Mouse (Mus musculus) cerebellum, postnatal 14 days (tissue): ENCODE data around the gene Ch25h.

Experiments used
- DNase-seq, 2 experiments: peaks; one replicate each; pipeline ENCODE4 v3.0.0; 2021; ENCODE audit warnings: mixed read lengths in 2 of 2

The Ch25h gene

DNA sequence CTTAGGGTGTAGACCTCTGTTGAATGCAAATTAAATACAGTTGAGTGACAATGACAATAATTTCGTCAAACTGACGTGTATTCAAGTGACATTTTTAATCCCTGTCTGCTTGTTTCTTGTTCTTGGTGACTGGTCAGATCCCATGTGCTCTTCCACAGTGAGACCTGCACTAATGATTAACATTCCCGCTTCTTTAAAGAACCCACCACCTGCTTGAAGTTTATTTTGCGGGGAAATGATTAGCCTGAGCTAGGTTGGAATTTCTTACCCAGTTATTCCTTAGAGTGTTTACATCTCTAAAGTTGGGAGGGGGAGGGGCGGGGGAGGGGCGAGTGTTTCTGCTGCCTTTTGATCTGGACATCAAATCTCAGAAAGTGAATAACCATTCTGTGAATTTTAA, 6.7 kb downstream of the Ch25h start:
- no peak for DNase-seq

DNA sequence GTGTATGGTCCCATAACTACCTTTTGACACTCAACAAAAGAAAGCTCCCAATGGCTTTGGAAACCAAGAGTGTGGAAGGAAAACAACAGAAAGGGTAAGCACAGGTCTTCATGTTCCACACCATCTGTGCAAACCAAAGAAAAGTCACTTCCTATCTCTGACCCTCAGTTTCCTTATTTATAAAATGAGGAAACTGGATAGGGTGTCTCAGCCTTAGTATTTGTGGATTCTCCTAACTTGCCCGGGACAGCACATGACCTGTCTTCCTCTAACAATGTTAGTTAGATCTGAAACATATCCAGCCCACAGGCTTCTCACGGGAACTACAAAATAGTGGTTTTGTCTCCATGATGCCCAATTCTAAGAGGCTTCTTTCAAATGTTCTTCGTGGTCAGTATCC, 10.5 kb downstream of the Ch25h start:
- DNase-seq, result no peak

DNA sequence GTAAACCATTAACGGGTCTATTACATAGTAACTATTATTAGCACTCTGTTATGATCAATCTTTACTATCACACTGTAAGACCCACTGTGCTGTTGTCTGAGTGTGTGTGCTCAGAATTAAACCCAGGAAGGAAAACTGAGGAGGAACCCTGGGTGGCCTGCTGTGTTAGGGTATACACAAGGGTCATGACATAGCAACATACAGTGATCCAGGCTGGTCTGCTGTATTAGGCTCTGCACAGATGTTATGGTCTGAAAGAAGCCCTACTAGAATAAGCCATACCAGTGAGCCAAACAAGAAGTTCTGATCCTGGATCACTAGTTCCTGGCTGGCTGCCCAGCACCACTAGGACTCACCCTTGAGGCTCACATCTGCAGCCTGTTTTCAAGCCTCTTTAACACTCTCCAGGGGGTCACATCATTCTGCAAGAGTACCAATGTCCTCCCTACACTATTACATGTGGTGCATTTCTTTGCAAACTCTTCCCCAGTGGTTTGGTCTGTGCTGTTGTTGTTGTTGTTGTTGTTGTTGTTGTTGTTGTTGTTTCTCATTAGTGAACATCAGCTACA, 13.4 kb downstream of the Ch25h start:
- DNase-seq, result no peak

DNA sequence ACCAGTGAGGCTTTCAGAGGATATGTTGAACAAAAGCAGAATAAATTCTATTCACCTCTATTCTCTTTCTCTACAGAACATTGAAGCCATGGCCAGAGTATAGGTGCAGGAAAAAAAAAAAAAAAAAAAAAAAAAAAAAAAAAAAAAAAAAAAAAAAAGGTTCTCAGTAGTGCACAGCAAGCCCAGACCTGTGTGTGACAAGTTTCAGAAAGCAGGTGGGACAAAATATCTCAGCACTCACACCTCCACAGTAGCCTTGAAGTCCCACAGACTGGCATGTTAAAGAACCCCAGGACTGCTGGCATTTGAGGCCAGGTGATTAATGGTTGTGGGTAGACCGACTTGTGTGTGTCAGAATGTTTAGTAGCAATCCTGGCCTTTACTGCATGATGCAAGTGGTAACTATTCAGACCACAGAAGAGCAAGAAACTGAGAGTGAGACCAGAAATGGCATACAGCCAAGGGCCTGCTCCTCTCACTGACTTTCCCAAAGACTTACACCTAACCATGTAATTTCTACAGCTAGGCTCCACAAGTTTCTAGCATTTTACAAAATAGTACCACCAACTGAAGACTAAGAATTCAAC, 24.1 kb downstream of the Ch25h start:
- DNase-seq, result peak; percentile 4 to 9

DNA sequence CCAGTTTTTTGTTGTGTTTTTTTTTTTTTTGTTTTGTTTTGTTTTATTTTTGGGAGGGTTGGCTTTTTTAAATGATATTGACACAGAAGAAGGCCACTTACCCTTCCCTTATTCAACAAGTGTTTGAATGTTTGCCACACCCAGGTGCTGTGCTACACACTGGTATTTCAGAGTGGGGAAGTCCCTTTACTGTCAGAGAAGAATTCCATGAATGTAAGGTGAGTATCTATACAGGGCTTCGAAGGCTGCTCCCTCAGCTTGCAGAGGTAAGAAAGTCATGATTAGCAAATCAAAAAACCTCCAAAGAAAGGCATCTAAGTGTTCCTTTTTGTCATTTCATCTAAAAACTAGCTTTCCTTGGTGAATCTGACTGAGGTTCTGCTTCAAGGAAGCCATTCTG, 26.1 kb downstream of the Ch25h start:
- no peak for DNase-seq

DNA sequence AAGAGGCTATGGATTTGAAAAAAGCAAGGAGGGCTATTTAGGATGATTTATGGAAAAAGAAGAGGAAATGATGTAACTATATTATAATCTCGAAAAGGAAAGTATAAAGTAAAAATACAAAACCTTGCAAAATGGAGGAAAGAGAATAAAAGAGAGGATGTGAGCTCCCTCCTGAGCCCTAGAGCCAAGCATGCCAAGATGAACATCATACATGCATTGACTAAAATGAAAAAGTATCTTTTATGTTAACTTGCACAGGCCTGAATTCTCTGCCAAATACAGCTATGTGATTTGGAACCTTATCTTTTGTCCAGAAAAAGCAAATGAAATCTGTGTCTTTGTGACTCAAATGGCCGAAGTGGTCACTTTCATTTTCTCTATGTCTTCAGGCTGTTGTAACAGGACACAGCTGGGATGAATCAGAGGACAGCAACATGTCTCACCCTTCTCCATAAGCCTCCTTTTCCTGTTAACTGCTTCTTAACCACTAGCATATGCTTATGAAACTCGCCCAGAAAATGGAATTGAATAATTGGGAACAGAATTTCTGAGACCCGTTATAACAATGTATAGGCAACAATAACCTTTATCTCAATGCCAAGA, 29.5 kb downstream of the Ch25h start:
- no peak for DNase-seq

DNA sequence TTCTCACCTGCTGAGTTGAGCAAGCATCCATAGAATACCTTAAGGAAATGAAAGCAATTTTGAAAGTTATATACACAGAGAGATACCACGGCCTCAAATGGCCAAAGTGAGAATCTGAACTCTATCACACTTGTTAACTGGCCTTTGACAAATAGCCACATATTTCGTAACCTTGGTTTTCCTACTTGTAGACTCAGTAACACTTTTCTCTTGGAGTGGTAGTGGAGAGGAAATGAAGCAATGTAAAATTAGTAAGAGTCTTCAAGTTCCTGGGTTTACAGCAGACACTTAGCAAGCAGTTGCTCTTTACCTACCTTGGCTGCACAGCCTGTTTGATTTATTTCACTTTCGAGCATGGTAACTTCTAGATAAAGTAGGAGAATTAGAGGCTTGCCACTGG, 30.2 kb downstream of the Ch25h start:
- no peak for DNase-seq

DNA sequence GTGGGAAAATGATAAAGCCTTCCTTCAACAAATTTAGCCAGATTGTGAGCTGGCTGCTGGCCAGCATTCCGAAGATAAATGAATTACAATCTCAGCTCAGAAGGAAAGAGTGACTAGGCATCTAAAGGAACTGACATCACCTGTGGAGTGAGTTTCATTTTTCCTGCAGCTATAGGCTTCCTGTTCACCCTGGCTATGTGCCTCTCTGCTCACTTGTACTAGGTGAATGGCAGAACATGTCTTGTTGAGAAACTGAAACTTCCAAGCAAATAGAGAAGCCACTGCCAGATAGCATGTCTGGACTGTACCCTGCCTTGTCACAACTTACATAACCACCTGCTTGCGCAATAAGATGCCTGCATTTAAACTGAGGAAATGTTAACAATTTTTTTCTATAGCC, 33.0 kb downstream of the Ch25h start:
- DNase-seq, result no peak

DNA sequence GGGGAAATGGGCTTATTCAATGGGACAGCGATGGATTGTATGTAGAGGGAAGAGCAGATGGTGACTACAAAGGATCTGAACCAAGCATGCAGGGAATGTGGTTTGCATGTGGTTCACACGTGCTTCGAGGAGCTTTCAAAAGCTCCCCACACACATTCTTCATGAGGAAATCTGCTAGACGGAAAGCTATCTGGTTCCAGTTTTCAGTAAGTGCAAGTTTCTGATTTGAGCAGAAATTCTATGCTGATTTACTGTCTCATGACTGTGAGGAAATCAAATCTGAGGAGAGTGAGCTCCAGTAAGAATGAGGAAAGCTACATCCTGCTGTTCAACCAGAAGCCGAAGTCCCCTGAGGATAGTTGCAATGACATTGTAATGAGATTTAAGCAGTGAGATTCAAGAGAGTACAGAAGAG, 39.8 kb downstream of the Ch25h start:
- no peak for DNase-seq

DNA sequence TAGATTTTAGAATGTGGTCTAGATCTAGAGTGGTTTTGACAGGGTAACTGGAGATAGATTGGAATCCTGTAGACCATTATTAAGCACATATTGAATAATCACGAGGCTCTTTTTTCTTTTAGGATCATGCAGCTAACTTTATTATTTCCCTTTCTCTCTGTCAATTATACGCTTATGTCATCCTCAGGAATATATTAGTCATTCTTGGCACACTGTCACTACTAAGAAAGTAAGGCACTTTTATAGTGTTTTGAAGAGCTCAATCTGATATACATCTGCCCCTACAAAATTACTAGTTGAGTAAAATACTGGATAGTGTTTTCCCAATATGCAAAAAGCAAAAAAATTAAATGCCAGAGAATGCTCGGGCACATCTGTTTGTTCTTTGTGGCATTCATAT, 43.6 kb downstream of the Ch25h start:
- no peak for DNase-seq

DNA sequence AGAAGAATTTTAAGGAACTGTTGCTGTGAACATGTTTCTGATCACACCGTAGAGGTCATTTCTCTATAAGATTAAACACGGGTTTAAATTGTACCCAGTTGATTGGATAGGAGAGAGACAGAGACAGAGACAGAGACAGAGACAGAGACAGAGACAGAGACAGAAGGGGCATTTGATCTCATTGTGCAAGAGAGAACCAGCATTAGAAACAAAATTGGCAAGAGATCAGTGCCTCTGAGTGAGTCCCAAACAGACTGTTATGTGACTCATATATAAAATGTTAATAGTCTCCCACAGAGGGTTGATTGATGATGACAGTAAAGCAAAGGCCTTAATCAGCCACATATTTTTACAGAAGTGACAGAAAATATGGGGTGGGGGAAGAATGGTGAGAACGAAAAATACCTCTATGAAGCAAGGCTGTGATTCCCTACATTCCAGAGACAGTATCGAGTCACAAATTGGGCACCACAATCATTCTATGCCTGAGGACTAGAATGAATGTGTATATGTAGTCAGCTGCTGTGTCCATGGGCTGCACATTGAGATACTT, 51.1 kb downstream of the Ch25h start:
- DNase-seq, result no peak
